Mouse (Mus musculus) hindbrain, embryonic 16.5 days (tissue): ENCODE measurements around the gene Gm9999. TPM values are rescaled to one million over a fixed set of nuclear protein-coding genes. Genes with fewer than 3 reads are reported as not detected.
"Not testable (repeated sequence)": the region's sequence is repeated elsewhere in the genome, so short reads cannot be mapped to it uniquely, and the experiment has no call there.

Experiments used
- ATAC-seq: fragments of 200-750 bp; cut with Nextera tagmentation; 2 replicates; pipeline ENCODE4 v1.8.0; 2017; ENCODE audit warnings: moderate TSS enrichment, moderate library complexity
- H3K27ac ChIP-seq: fragments of 300-500 bp; sonication (generic); 2 replicates; pipeline ENCODE4 v1.5.1; 2014; ENCODE audit warnings: low read depth, mild to moderate bottlenecking, control low read depth, low read length, moderate library complexity
- H3K27me3 ChIP-seq: fragments of 300-500 bp; sonication (generic); replicated peaks from 2 replicates; pipeline ENCODE4 v1.6.1; 2014; ENCODE audit warnings: low read length; ENCODE audit not compliant: control insufficient read depth, insufficient read depth
- H3K36me3 ChIP-seq: fragments of 300-500 bp; sonication (generic); 2 replicates; pipeline ENCODE4 v1.6.1; 2014; ENCODE audit warnings: mild to moderate bottlenecking, low read length, moderate library complexity, mixed read lengths; ENCODE audit not compliant: control insufficient read depth, insufficient read depth
- H3K4me1 ChIP-seq: fragments of 300-500 bp; sonication (generic); 2 replicates; pipeline ENCODE4 v1.6.1; 2014; ENCODE audit warnings: low read depth, low read length; ENCODE audit not compliant: control insufficient read depth, insufficient read depth
- H3K4me2 ChIP-seq: fragments of 300-500 bp; sonication (generic); 2 replicates; pipeline ENCODE4 v1.6.1; 2014; ENCODE audit warnings: mild to moderate bottlenecking, low read length, control low read depth, moderate library complexity
- H3K4me3 ChIP-seq: fragments of 300-500 bp; sonication (generic); 2 replicates; pipeline ENCODE4 v1.5.1; 2014; ENCODE audit warnings: mild to moderate bottlenecking, low read length, control low read depth, moderate library complexity
- H3K9ac ChIP-seq: fragments of 300-500 bp; sonication (generic); 2 replicates; pipeline ENCODE4 v1.6.1; 2014; ENCODE audit warnings: low read depth, mild to moderate bottlenecking, control low read depth, low read length, moderate library complexity
- H3K9me3 ChIP-seq: fragments of 300-500 bp; sonication (generic); 2 replicates; pipeline ENCODE4 v1.6.1; 2014; ENCODE audit warnings: mild to moderate bottlenecking, low read length, moderate library complexity; ENCODE audit not compliant: control insufficient read depth
- WGBS: fragments of 180-500 bp; shearing (Covaris S2); extraction: QIAGEN DNeasy Blood & Tissue Kit; methylation state at CpG from one replicate; pipeline ENCODE4 v1.1.7; 2014; 5-methylcytosine and 5-hydroxymethylcytosine counted together
- polyA plus RNA-seq: library from polyadenylated mRNA; unstranded; fragments of >200 nt; fragmentation: Nextera tagmentation; extraction: Ambion mirVana; gene quantifications from 2 replicates; pipeline ENCODE4 v1.2.1, GENCODE M21; 2015

The Gm9999 gene
- polyA plus RNA-seq, 1 experiment from 2014 or later, result not detected

DNA sequence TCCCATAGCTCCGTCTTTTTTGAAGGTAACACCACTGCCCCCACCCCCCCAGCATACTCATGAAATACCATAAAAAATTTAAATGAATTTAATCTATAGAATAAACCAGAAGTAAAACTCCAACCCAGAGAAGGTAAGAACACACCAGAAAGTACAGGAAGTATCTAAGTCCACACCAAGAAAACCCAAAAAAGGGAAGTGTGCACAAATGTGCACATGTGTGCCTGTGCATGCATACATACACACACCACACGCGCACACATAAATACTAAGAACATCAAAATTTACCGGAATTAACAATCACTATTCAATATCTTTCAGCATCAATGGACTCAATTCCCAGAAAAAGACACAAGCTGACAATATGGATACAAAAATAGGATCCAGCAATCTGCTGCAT is 13.5 kb upstream of the Gm9999 start:
- 0 out of 2 replicates have a peak, but pooled peaks cover 2% of the 10 kb centered on the region for H3K9me3 ChIP-seq
- no peak overlapping the region for H3K9ac ChIP-seq
- H3K4me3 ChIP-seq, result no peak overlapping the region
- ATAC-seq, result no peak
- no peaks in the 10 kb centered on the region for H3K4me1 ChIP-seq
- no peaks in the 10 kb centered on the region for H3K27me3 ChIP-seq
- H3K36me3 ChIP-seq, result no peaks in the 10 kb centered on the region
- no peak overlapping the region for H3K4me2 ChIP-seq
- H3K27ac ChIP-seq, result no peak overlapping the region
- WGBS, result 90% methylated on average over 4 of the region's 4 CpGs

- Histone ChIP-seq H3K4me2 (no peak overlapping the region), H3K36me3 (no peaks in the 10 kb centered on the region), H3K9me3 (0 out of 2 replicates have a peak, but pooled peaks cover 2% of the 10 kb centered on the region), H3K27ac (no peak overlapping the region), H3K4me1 (no peaks in the 10 kb centered on the region), H3K9ac (no peak overlapping the region), H3K27me3 (no peaks in the 10 kb centered on the region), H3K4me3 (no peak overlapping the region)
- 96% methylated on average over 4 of the region's 4 CpGs for WGBS
- no peak for ATAC-seq
Measured at GRCm38 (mm10) chr7:46974648-46975047, 8.7 kb upstream of the Gm9999 start.

DNA sequence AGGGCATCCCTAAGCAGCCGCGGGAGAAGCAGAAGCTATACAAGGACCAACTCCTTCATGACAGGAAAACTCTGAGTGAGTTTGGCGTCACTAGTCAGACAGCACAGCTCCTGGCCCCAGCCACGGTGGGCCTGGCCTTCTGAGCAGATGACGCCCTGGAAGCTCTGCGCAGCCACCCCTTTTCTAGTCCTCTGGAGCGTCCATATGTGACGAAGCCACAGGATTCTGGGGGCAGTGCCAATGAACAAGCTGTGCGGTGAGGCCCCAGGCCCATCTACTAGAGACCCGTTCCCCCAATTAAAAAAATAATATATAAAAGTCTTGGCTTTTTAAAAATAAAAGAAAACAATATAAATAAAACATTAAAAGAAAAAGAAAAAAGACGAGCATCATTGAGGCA is 7.9 kb upstream of the Gm9999 start:
- H3K4me3 ChIP-seq, result no peak overlapping the region
- no peak overlapping the region for H3K27ac ChIP-seq
- WGBS, result 82% methylated on average over 11 of the region's 11 CpGs
- no peak overlapping the region for H3K4me2 ChIP-seq
- H3K27me3 ChIP-seq, result no peaks in the 10 kb centered on the region
- H3K9me3 ChIP-seq, result 0 out of 2 replicates have a peak, but pooled peaks cover 2% of the 10 kb centered on the region
- ATAC-seq, result no peak
- H3K4me1 ChIP-seq, result no peaks in the 10 kb centered on the region
- H3K36me3 ChIP-seq, result no peaks in the 10 kb centered on the region
- H3K9ac ChIP-seq, result no peak overlapping the region

GRCm38 (mm10) chr7:46985718-46986505 is 2.5 kb downstream of the Gm9999 start:
- Histone ChIP-seq H3K27ac (0 out of 2 replicates have a peak overlapping the region, but pooled peaks have one; percentile 31), H3K27me3 (no peaks in the 10 kb centered on the region), H3K36me3 (no peaks in the 10 kb centered on the region), H3K9ac (no peak overlapping the region), H3K4me1 (no peaks in the 10 kb centered on the region; the same call in 1 of the 2 replicates), H3K4me3 (no peak overlapping the region), H3K9me3 (no peaks in the 10 kb centered on the region), H3K4me2 (no peak overlapping the region)
- no peak for ATAC-seq
- WGBS, result 67% methylated on average over 8 of the region's 8 CpGs

- Histone ChIP-seq H3K4me3 (no peak overlapping the region), H3K27ac (no peak overlapping the region), H3K27me3 (no peaks in the 10 kb centered on the region), H3K4me1 (no peaks in the 10 kb centered on the region; the same call in 1 of the 2 replicates), H3K9ac (no peak overlapping the region), H3K4me2 (no peak overlapping the region), H3K9me3 (no peaks in the 10 kb centered on the region), H3K36me3 (no peaks in the 10 kb centered on the region; the same call in 1 of the 2 replicates)
- WGBS, result 51% methylated on average over 5 of the region's 5 CpGs
- peak; percentile 50; the same call in 1 of the 2 replicates for ATAC-seq
Measured at GRCm38 (mm10) chr7:46986646-46987045, 3.3 kb downstream of the Gm9999 start.

- Histone ChIP-seq H3K36me3 (peaks cover 3% of the 10 kb centered on the region; the same call in 1 of the 2 replicates), H3K9me3 (no peaks in the 10 kb centered on the region), H3K27ac (no peak overlapping the region; the same call in 1 of the 2 replicates), H3K4me3 (no peak overlapping the region), H3K4me1 (no peaks in the 10 kb centered on the region; the same call in 1 of the 2 replicates), H3K9ac (no peak overlapping the region), H3K4me2 (no peak overlapping the region), H3K27me3 (no peaks in the 10 kb centered on the region)
- 42% methylated on average over 2 of the region's 2 CpGs for WGBS
- ATAC-seq, result no peak
Measured at GRCm38 (mm10) chr7:46987073-46987472, 3.7 kb downstream of the Gm9999 start.

DNA sequence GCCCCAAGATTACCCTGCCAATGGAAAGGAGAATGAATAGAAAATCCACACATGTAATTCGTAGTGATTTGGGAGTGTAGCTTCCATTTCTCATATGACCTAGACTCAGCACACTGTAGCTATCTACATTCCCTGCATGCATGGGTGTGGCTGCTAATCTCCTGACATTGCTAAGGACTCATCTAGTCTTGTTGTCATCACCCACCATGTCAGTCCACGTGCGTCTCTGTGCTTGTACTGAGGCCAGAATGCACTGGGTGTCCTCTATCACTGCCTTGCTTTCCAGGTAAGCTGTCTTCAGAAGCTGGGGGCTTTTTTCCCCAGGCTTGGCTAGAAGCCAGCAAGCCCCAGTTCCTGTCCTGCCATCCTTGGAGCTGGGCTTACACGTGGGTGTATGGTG is 6.0 kb downstream of the Gm9999 start:
- not testable (repeated sequence) for H3K4me2 ChIP-seq, H3K27me3 ChIP-seq, H3K4me3 ChIP-seq, H3K9me3 ChIP-seq, ATAC-seq, H3K9ac ChIP-seq, H3K4me1 ChIP-seq, H3K27ac ChIP-seq
- WGBS, result 87% methylated on average over 4 of the region's 4 CpGs
- H3K36me3 ChIP-seq, result peaks cover 14% of the 10 kb centered on the region

- Histone ChIP-seq H3K36me3 (peaks cover 30% of the 10 kb centered on the region), H3K27me3 (no peaks in the 10 kb centered on the region), H3K4me2 (no peak overlapping the region), H3K4me1 (no peaks in the 10 kb centered on the region), H3K9ac (no peak overlapping the region), H3K4me3 (no peak overlapping the region), H3K27ac (no peak overlapping the region), H3K9me3 (no peaks in the 10 kb centered on the region)
- ATAC-seq, result no peak
- WGBS, result 79% methylated on average over 8 of the region's 8 CpGs
Measured at GRCm38 (mm10) chr7:46993079-46993478, 9.7 kb downstream of the Gm9999 start.

- 92% methylated on average over 3 of the region's 3 CpGs for WGBS
- Histone ChIP-seq H3K27me3 (no peaks in the 10 kb centered on the region), H3K9me3 (no peaks in the 10 kb centered on the region), H3K4me2 (no peak overlapping the region), H3K27ac (no peak overlapping the region), H3K9ac (no peak overlapping the region), H3K36me3 (peaks cover 36% of the 10 kb centered on the region), H3K4me1 (no peaks in the 10 kb centered on the region; the same call in 1 of the 2 replicates), H3K4me3 (no peak overlapping the region)
- ATAC-seq, result no peak
Measured at GRCm38 (mm10) chr7:46995558-46995957, 12.2 kb downstream of the Gm9999 start.
